Mouse (Mus musculus): ENCODE measurements around the gene Mup18.
"Not testable (repeated sequence)": the region's sequence is repeated elsewhere in the genome, so short reads cannot be mapped to it uniquely, and the experiment has no call there.

Gene Mup18

GRCm38 (mm10) chr4:61674036-61674435 lies at the start of gene Mup18:
TSS of gene Mup18 (minus strand) at chr4:61674136.
- DNase-seq (ENCODE audit: low read depth in 1 of 2, low spot score in 2 of 2), result not testable (repeated sequence)

GRCm38 (mm10) chr4:61714296-61714695 lies 40.4 kb upstream of the Mup18 start:
- not testable (repeated sequence) for DNase-seq (ENCODE audit: low read depth in 1 of 2, low spot score in 2 of 2)

Measured in monocyte, adult 2 months (primary cell).